Mouse (Mus musculus) cerebellum, adult 8-10 months (tissue): Measurements from ENCODE around the gene Cbarp.

Experiments used
- DNase-seq: peaks from one replicate; pipeline ENCODE4 v3.0.0; 2022

The Cbarp gene

GRCm38 (mm10) chr10:80140666-80141035 is at the start of gene Cbarp:
Gene Cbarp, minus strand, starts transcription at chr10:80140835.
- DNase-seq, result no peak

GRCm38 (mm10) chr10:80189999-80190398 is 49.4 kb upstream of the Cbarp start:
- DNase-seq, result no peak

GRCm38 (mm10) chr10:80188453-80189024 is 47.9 kb upstream of the Cbarp start:
- DNase-seq, result no peak

GRCm38 (mm10) chr10:80187739-80188138 is 47.1 kb upstream of the Cbarp start:
- no peak for DNase-seq

- DNase-seq, result no peak
These were observed 46.0 kb upstream of the Cbarp start for GRCm38 (mm10) chr10:80186649-80187048.

- DNase-seq, result no peak
These were observed 41.9 kb upstream of the Cbarp start for GRCm38 (mm10) chr10:80182547-80182946.

- DNase-seq, result no peak
These were observed 40.2 kb upstream of the Cbarp start for GRCm38 (mm10) chr10:80180823-80181222.

GRCm38 (mm10) chr10:80180288-80180687 is 39.7 kb upstream of the Cbarp start:
- peak; percentile 30 for DNase-seq

GRCm38 (mm10) chr10:80179068-80180051 is 38.7 kb upstream of the Cbarp start, which contains the start of gene Efna2:
Gene Efna2, plus strand, starts transcription at chr10:80179482.
- DNase-seq, result peak; percentile 54

GRCm38 (mm10) chr10:80177441-80178279 is 37.0 kb upstream of the Cbarp start:
- DNase-seq, result no peak

GRCm38 (mm10) chr10:80176270-80176834 is 35.7 kb upstream of the Cbarp start:
- peak; percentile 39 for DNase-seq

- DNase-seq, result peak; percentile 43
These were observed 35.1 kb upstream of the Cbarp start for GRCm38 (mm10) chr10:80175536-80176269.

- peak; percentile 37 for DNase-seq
These were observed 34.1 kb upstream of the Cbarp start for GRCm38 (mm10) chr10:80174705-80175104.

GRCm38 (mm10) chr10:80173955-80174640 is 33.5 kb upstream of the Cbarp start:
- DNase-seq, result peak; percentile 41

GRCm38 (mm10) chr10:80173358-80173757 is 32.7 kb upstream of the Cbarp start:
- DNase-seq, result peak; percentile 46

GRCm38 (mm10) chr10:80172527-80173292 is 32.1 kb upstream of the Cbarp start, which contains the start of gene 1600002K03Rik:
Gene 1600002K03Rik, plus strand, starts transcription at chr10:80172944.
- DNase-seq, result peak; percentile 87

- DNase-seq, result peak; percentile 50
These were observed 31.3 kb upstream of the Cbarp start for GRCm38 (mm10) chr10:80171760-80172526.

- peak; percentile 33 for DNase-seq
These were observed 30.6 kb upstream of the Cbarp start for GRCm38 (mm10) chr10:80171252-80171651.

GRCm38 (mm10) chr10:80170601-80171021 is 30.0 kb upstream of the Cbarp start:
- DNase-seq, result peak; percentile 44

- no peak for DNase-seq
These were observed 29.4 kb upstream of the Cbarp start for GRCm38 (mm10) chr10:80170052-80170451.
